Mouse (Mus musculus) CD8-positive naive resting alpha-beta T cell, adult 57 days (primary cell): ENCODE measurements around the gene Olfr47. TPM values are rescaled to one million over a fixed set of nuclear protein-coding genes. Genes with fewer than 3 reads are reported as not detected.

Experiments
- total RNA-seq: library from RNA; stranded (reverse); gene quantifications from one replicate; pipeline ENCODE4 v1.2.4, GENCODE M21; 2023

Olfr47 gene
- not detected for total RNA-seq

GRCm38 (mm10) chr6:43231255-43231654 is at the start of gene Olfr47:
TSS of gene Olfr47 (plus strand) at chr6:43231529.

DNA sequence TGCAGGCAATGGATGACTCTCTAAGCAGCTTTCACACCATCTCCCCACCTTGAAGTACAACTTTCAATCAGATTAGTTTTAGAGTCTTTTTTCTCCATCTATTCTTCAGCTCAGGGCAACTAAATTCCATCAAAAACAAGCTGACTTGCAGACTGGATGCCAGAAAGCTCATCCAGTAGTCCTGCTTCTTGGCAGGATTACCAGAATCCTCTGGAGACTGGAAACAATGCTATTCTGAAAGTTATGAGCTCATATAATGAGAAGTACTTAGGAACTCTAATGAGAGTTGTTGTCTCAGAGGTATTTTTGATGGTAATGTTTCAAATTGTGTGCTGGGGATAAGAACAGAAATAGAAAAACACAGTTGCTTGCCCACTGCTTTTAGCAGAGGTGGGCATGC is 34.5 kb upstream of the Olfr47 start, which contains the start of gene Olfr435:
Gene Olfr435, plus strand, starts transcription at position 366 of the 400 bp plus-strand sequence.

DNA sequence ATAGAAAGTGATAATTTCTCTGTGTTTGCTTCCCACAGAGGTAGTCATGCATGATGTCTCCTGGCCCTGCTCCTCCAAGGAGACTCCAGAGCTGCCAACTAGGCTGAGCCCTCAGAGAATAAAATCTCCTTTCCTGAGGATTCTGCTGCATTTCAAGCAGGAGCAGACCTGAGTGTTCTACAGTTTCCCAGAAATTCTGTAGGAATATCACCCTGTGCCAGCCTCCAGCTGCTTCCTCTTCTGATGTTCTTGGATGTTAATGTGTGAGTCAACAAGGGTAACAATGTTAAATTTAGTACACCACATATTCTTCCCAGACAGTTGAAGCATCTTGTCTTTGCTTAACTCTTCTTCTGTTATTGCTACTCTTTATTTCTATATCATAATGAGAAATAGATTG is 18.5 kb upstream of the Olfr47 start, which contains the start of gene Olfr434:
Gene Olfr434, plus strand, starts transcription at position 149 of the 400 bp plus-strand sequence.

GRCm38 (mm10) chr6:43265363-43266041 is 34.2 kb downstream of the Olfr47 start, which contains the start of gene Arhgef5:
TSS of gene Arhgef5 (plus strand) at chr6:43265582.

Other genes with a start within 250 kb of the Olfr47 start
- gene Olfr441, start 125.2 kb upstream of the Olfr47 start, total RNA-seq = not detected
- gene Olfr237-ps1, start 85.0 kb upstream of the Olfr47 start, total RNA-seq = not detected
- gene Olfr437, start 68.2 kb upstream of the Olfr47 start, total RNA-seq = not detected
- gene Olfr13, start 59.4 kb upstream of the Olfr47 start, total RNA-seq = not detected
- not detected for gene Olfr435, start 34.4 kb upstream of the Olfr47 start, total RNA-seq
- not detected for gene Olfr434, start 18.5 kb upstream of the Olfr47 start, total RNA-seq
- gene Arhgef5, start 34.1 kb downstream of the Olfr47 start, total RNA-seq = 2.5 TPM
- not detected for gene Nobox, start 78.0 kb downstream of the Olfr47 start, total RNA-seq